Mouse (Mus musculus): ENCODE measurements around the gene Cacna2d1.

DNA sequence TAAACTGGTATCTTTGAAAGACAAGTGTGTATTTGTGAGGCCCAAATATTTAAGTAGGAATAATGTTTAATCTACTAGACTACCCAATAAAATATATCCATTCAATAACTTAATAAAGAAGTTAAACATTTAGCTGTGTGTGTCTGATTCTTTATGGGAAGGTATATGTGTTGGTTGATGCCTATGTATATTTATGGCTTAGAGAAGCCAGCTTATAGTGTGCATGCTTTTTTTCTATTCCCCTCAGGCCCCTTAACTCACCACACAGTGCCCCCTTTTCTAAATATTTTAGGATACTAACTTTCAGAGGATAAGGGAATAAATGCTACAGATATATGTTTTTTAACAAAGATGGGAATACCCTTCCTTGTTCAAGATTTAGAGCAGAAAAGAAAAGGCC is 128.8 kb downstream of the Cacna2d1 start:
- no peak for TF ChIP-seq MYC (IDR thresholded peaks at IDR 0.05; ENCODE audit: low read depth, low read length)
- TF ChIP-seq MAX (IDR thresholded peaks at IDR 0.05; ENCODE audit: low read length) = no peak
- no peak for TF ChIP-seq CTCF (IDR thresholded peaks at IDR 0.05 in 2 of 3, conservative IDR thresholded peaks at IDR 0.05 in 1 of 3; ENCODE audit: control insufficient read depth in 1 of 3, insufficient read depth in 1 of 3, low read depth in 2 of 3, low read length in 3 of 3, poor library complexity in 1 of 3, severe bottlenecking in 1 of 3)
- no peak for TF ChIP-seq MAFK (IDR thresholded peaks at IDR 0.05; ENCODE audit: borderline replicate concordance, low read depth, low read length)
- no peak for TF ChIP-seq POLR2A (IDR thresholded peaks at IDR 0.05; ENCODE audit: control insufficient read depth in 1 of 2, insufficient read depth in 1 of 2, low read depth in 1 of 2, low read length in 2 of 2, poor library complexity in 1 of 2)
- no peak for TF ChIP-seq POLR2AphosphoS2 (IDR thresholded peaks at IDR 0.05; ENCODE audit: low read length)
- no peak for TF ChIP-seq BHLHE40 (IDR thresholded peaks at IDR 0.05; ENCODE audit: borderline replicate concordance, low read depth, low read length)
- no peak for TF ChIP-seq CHD2 (IDR thresholded peaks at IDR 0.05; ENCODE audit: low read length)
